Mouse (Mus musculus): ENCODE measurements around the gene Srgap1.

DNA sequence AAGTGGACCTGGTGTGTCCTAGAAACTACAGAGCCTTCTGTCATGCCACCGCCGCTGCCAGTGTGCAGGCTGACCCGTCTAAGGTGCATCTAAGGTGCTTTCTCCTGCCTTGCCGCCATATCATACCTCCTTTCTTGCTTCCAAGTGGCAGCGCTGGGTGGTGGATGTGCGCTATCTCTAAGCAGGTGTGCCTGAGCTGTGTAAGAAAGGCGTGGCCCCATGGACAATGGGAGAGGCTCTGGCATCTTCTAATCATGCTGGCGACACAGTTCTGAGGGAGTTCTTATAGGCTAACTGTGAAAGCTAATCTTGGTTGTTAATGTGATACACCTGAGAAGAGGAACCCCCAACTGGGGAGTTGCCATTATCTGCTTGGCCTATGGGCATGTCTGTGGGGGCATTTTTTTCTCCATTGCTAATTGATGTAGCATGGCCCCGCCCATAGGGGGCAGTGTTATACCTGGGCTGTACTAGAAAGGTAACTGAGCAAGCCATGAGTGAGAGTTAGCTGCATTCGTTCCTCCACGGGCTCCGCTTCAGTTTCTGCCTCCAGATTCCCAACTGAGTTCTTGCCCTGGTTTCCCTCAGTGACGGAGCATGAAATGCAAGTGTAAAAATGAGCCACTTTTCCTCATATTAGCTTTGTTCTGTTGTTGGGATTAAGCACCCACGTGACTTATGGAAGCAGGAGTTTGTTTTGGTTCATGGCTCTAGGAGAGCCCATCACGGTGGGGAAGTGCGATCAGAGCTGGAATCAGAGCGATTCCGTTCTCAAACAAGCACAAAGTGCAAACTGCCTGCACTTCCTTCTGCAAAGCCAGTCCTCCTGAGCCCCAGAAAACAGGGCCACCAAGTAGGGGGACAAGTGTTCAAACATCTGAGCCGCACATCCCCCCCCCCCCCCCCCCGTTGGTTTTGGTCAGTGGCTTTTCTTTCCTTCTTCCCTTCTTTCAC is 276.2 kb downstream of the Srgap1 start:
- peak; percentile 44 for TF ChIP-seq CTCF (IDR thresholded peaks at IDR 0.05; ENCODE audit: control insufficient read depth, insufficient read depth, low read length)
- TF ChIP-seq POLR2A (IDR thresholded peaks at IDR 0.05; ENCODE audit: borderline replicate concordance, control insufficient read depth, low read depth, low read length): no peak
